Mouse (Mus musculus): ENCODE measurements around the gene Aarsd1. TPM values are rescaled to one million over a fixed set of nuclear protein-coding genes. Genes with fewer than 3 reads are reported as not detected.
"Not testable (repeated sequence)": the region's sequence is repeated elsewhere in the genome, so short reads cannot be mapped to it uniquely, and the experiment has no call there.

The Aarsd1 gene
- 10 to 100 TPM; 47.2 to 57.2 (median 47.5) TPM for total RNA-seq (2022)

DNA sequence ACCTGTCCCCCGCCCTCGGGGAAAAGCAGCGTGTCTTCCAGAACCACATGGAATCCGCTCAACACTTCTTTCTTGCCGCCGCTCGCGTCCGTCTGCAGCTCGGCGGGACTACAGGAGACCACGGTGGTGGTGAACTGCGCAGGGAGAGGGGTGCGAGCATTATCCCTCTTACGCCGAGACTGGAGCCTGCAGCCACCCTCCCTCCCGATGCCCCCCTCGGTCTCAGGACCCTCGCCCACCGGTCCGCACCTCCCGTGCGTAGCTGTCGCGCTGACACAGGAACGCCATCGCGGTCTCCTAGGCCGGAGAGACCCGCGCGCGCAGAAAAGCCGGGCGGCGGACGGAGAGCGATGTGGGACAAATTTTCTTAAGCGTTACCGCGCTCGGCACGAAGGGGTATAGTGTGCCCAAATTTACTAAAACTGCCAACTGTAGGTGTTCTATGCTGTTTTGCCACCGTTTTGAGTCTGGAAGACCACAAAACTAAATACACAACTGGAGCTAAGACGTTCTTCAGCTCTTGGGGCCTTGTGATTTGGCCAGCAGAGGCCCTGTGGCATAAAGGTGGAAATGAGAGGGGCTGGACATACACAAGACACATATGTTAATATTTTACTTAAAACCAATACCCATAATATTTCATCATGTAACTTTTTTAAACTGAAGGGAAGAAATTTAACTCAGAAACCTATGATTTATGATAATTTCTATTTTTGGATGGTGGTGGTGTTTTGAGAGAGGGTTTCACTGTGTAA lies at the start of gene Aarsd1:
Gene Aarsd1, minus strand, starts transcription at position 515 of the 755 bp plus-strand sequence.
- DNase-seq (ENCODE audit: low spot score in 2 of 2), result peak; percentile 67 to 92

DNA sequence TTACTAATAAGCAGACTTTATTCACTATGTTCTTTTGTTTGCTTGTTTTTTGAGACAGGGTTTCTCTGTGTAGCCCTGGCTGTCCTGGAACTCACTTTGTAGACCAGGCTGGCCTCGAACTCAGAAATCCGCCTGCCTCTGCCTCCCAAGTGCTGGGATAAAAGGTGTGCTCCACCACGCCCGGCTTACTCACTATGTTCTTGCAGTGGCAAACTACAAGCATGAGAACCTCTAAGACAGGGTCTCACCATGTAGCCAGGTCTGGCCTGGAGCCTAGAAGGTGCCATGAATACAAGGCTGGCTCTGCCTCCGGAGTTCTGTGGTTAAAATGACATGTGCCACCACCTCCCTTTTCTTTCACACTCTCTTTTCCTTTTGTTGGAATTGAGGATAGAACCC lies 49.1 kb upstream of the Aarsd1 start:
- not testable (repeated sequence) for DNase-seq (ENCODE audit: low spot score in 2 of 2)

DNA sequence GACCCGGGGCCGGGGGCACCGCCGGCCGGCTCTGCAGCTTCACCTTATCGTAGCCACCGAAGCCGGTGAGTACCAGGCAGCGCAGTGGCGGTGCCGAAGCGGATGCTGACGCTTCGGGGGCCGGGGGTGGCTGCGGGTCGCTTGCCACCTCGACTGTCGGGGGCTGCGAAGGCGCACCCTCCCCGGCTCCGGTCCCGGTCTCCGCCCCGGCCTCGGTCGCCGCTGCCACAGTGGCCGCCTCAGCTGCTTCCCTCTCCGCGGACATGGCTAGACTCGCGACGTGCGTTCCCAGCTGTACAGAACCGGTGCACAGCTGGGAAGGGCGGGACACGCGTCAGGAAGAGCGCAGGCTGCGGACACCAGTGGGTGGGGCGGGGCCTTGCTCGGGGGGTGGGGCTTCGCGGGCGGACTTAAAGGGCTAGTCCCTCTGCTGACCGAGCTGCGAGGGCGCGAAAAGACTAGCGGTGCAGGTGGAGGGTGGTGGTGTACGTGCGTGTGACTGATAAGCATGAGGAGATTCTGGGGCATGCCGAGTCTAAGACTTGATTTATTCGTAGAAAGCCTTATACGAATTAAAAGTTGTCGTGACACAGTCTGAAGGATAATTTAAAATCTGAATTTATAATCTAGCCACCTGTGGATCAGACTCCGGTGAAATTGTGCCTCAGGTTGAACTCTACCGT lies 48.6 kb upstream of the Aarsd1 start, which contains the start of gene Vat1:
Gene Vat1, minus strand, starts transcription at position 362 of the 683 bp plus-strand sequence.
- DNase-seq (ENCODE audit: low spot score in 2 of 2), result peak in 1 of 2 experiments; percentile 36

DNA sequence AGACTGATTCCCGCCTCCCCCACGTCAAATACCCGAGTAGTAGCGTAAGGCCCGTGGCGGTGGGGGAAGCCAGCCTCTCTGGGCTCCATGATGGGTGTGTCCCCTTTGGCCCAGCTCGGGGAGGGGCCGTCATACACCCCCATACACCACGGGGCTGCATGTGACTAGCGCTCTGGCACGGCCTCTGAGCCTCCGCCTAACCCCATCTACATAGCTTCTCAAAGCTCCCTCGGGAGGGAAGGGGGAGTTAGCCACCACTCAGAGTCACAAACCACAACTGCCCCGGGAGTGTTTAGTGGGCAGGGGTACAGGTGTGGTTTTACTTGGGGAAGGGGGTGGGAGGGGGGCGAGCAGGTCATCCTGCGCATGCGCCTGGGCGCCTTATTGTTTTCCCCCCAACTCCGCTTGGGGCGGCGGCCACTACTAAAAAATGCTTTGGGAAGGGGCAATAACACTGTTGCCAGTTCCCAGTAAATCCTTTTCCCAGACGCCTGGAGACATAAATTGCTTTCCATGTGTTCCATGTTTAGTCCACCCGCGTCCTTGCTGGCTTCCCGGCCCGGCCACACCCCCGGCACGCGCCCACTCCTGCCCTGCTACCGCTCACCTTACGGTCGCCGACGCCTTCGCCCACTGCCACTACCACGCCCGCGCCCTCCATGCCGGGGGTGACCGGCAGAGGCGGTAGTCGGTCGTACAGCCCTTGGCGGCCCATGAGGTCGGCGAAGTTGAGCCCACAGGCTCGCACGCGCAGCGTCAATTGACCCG lies 47.9 kb upstream of the Aarsd1 start:
- no peak for DNase-seq (ENCODE audit: low spot score in 2 of 2)

DNA sequence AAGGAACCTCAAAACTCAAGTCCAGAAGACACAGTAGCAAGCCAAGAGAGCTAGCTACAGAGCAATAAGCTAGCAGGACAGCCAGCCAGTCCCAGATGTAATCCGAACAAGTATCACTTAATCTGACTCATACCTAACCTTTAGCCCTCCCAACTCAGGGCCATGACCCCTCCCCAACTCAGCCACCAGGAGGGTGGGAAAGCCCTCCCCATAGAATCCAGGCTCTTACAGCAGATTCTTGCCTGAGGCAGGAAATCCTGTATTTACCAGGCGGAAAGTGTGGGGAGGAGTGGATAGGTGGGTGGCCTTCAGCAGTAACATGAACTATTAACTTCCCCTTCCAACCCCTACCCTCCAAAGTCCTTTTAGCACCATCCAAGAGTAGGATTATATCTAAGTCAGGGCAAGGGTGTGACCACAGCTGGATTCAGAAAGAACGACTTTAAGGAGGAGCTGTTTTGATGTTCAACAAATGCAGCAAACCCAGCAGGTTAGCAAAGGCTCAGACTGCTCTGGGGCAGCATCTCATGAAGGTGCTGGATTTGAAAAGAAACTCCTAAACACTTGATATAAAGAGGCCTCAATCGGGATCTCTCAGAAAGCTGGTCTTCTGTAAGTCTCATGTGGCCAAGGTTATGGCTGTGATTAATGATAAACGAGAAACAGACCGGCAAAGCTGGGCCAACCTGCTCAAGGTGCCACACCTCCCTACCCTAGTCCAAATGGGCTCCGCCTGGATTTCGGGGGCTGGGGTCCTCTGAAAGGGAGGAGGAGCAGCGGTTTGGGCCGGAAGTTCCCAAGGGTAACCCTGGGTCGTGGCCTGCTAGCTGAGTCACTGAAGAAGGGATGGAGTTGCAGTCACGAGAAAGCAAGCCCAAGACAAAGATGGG lies 47.0 kb upstream of the Aarsd1 start, which contains the start of gene Rnd2:
Gene Rnd2, plus strand, starts transcription at position 789 of the 890 bp plus-strand sequence.
- no peak for DNase-seq (ENCODE audit: low spot score in 2 of 2)

DNA sequence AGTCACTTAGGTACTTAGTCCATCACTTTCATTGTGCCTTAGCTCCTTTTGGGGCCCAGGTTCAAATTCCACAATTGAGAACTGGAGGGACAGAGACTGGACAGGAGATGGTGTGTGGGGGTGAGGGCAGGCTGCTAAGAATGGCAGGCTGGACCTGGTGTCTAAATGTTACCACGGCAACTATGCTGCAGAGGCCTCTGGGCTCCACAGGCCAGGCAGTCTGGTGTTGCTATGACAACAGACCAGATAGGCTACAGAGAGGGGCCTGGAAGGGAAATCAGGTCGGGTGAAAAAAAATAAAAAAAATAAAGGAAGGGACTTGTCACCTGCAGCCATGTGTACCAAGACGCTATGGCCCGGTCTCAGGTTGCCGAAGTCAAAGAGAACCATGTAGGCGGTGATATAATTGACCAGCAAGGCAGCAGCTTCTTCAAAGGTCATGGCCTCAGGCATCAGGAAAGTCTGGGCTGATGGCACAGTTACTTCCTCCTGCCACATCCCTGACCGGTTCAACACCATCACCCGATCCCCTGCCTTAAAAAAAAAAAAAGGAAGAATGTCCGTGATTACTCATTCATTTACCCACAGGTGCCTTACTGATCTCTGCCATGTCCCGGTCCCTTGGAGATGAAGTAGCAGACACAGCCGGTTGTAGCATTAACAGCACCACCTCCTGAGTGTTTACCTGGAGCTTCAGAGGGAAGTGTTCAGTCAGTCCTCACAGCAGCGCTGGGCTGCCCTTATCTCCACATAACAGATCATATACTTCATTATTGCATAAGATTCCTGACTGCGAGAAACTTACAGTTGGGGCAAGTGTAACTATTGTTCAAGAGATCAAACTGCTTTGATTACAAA lies 45.4 kb upstream of the Aarsd1 start:
- DNase-seq (ENCODE audit: low spot score in 2 of 2), result no peak

DNA sequence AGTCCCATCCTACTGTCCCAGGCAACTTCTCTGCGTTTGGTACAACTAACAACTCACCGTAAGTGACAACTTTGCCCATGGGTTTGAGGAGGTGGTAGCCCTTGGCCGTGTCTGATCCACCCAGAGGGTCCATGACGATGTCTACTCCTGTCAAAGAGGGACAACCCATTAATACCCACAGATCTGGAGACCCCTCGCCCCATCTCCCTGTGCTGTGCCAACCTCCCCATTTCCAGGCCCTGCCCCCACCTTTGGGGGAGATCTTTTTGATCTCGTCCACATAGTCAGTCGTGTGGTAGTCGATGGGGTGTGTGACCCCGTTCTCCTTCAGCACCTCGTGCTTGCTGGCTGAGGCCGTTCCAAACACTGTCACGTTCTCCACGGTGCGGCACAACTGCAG lies 44.7 kb upstream of the Aarsd1 start:
- no peak for DNase-seq (ENCODE audit: low spot score in 2 of 2)

DNA sequence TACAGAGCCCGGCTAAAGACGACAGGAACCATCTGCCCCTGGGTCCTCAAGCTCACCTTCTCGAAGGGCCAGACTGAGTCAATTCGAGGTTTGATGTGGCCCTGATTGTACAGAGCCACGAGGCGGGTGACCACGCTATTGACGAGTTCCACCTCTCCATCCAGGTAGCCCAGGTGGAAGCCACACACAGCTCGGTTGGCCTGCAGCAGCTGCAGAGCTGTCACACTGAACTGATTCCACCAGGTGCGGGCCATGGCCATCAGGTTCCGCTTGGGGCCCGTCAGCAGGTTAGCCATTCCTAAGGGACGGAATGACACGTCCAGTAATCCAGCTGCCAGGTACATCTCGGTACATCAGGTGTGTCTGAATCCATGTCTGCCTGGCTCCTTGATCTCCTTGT lies 42.9 kb upstream of the Aarsd1 start:
- DNase-seq (ENCODE audit: low spot score in 2 of 2), result no peak

DNA sequence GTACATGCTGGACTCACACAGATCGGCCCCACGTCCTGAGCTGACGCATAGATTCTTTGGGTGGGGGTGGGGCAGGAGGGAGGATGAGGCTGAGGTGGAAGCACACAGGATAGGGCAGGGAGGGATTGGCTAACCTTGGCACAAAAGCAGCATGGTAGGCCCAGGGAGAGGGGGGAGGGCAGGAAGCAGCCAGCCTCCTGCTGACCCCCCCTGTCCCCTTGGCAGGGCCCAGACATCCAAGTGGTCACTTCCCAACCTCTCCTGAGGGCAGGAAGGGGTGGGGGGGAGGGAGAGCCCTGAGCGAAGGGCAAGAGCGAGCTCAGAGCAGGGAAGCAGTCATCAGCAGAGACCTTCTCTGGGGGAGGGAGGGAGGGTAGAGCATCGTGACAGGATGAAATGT lies 42.3 kb upstream of the Aarsd1 start:
- no peak for DNase-seq (ENCODE audit: low spot score in 2 of 2)

DNA sequence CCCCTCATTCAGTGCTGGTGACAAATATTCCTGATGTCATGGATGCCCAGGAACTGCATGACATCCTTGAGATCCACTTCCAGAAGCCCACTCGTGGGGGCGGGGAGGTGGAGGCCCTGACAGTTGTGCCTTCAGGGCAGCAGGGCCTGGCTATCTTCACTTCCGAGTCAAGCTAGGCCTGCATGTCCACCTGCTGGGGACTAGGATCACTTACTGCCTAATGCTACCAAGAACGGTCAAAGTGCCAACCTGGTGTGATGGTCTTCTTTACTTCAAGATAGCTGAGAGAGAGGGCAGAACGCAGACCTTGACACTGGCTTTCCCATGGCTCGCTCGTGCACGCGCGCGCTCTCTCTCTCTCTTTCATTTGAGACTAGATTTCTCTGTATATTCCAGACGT lies 40.8 kb upstream of the Aarsd1 start:
- no peak for DNase-seq (ENCODE audit: low spot score in 2 of 2)

DNA sequence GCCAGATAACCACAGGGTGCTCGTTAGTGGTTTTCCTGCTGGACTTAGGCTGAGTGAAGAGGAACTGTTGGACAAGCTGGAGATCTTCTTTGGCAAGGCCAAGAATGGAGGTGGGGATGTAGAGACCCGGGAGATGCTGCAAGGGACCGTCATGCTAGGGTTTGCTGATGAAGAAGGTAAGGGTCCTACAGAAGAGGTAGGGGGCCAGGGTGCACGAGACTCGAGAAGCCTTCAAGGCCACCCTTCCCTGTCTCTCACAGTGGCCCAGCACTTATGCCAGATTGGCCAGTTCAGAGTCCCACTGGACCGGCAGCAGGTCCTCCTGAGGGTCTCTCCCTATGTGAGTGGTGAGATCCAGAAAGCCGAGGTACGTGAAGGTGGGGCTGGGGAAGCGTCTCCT lies 40.2 kb upstream of the Aarsd1 start:
- DNase-seq (ENCODE audit: low spot score in 2 of 2), result no peak

DNA sequence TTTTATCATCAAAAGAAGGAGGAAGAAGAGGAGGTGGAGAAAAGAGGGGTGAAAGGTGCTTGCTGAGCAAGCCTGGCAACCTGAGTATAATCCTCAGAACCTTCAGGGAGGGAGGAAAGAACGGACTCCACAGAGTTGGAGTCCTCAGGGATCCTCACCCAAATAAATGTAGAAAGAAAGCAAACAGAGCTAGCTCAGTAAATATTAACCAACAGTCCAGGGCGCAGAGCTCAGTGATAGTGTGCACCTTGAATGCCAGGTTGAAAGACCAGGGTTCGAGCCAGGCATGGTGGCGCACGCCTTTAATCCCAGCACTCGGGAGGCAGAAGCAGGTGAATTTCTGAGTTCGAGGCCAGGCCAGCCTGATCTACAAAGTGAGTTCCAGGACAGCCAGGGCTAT lies 38.2 kb upstream of the Aarsd1 start:
- DNase-seq (ENCODE audit: low spot score in 2 of 2), result no peak

DNA sequence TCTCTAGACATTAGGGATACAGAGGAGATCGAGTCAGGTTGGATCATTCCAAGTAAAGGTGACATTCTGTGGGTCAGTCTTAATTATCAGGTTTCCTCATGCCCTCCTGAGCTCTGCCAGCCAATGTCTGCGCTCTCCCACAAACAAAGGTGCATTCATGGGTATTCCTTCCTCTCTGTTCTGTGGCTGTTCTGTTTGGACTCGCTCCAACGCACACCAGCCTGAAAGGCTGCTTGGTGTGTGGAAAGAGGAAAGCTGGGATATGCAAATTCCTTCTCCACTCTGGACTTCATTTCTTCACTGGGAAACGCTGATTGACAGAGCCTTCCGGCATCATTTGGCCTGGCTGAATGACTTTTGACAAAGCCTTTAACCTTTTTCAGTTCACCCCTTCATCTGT lies 37.3 kb upstream of the Aarsd1 start:
- no peak for DNase-seq (ENCODE audit: low spot score in 2 of 2)

DNA sequence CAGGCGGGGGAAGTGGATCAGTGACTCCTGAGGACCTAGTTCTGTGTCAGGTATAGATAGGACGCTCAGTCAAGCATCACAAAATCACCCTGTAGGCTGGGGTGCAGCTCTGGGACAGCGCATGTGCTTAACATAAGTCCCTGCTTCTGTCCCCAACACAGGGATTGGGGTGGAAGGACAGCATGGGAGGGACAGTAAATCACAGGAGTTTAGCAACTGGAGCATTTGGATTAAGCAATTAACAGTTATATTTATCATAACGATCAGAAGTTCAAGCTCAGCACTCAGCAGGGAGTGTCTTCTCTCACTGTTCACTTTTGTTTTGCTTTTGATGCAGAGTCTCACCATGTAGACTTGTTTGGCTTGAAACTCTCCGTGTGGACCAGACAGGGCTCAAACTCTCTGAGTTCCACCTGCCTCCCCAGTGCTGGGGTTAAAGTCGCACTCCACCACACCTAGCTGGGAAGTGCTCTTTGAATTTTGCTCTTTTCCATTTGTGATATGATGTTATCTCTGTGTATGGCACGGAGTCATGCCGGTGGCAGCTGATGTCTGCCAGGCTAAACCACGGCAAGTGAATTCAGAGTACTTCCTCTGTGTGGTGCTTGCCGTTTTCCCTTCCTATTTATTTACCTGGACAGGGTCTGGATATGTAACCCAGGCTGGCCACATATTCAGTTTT lies 34.8 kb upstream of the Aarsd1 start:
- DNase-seq (ENCODE audit: low spot score in 2 of 2), result no peak

DNA sequence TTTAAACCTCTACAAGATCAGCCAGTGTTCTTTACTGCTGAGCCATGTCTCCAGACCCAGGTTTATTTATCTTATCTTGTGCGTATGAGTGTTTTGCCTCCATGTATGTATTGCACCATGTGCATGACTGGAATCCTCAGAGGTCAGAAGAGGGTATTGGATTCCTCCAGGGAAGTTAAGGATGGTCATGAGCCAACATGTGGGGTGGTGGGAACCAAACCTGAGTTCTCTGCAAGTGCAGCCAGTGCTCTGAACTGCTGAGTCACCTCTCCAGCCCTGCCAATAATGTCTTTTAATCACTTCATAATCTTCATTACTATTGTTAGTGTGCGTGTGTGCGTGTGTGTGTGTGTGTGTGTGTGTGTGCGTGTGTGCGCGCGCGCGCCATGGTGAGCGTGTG lies 34.1 kb upstream of the Aarsd1 start:
- no peak for DNase-seq (ENCODE audit: low spot score in 2 of 2)

DNA sequence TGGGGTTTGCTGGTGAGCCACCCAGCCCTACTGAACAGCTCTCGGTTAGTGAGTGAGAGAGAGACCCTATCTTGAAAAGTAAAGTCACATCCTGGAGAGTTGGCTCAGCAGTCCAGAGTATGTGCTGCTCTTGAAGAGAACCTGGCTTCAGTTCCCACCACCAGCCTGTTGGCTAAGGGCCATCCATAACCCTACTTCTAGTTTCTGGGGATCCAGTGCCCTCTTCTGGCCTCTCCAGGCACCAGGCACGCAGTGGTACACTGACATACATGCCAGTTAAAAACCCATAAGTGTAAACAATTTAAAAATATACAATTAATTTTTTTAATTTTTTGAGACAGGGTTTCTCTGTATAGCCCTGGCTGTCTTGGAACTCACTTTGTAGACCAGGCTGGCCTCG lies 33.0 kb upstream of the Aarsd1 start:
- DNase-seq (ENCODE audit: low spot score in 2 of 2), result no peak

DNA sequence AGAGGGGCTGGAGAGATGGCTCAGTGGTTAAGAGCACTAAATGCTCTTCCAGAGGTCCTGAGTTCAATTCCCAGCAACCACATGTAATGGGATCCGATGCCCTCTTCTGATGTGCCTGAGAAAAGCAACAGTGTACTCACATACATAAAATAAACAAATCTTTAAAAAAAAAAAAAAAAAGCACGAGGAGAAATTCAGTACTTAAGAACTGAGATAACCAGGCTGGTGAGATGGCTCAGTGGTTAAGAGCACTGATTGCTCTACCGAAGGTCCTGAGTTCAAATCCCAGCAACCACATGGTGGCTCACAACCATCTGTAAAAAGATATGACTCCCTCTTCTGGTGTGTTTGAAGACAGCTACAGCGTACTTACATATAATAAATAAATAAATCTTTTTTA lies 32.2 kb upstream of the Aarsd1 start:
- DNase-seq (ENCODE audit: low spot score in 2 of 2), result not testable (repeated sequence)

DNA sequence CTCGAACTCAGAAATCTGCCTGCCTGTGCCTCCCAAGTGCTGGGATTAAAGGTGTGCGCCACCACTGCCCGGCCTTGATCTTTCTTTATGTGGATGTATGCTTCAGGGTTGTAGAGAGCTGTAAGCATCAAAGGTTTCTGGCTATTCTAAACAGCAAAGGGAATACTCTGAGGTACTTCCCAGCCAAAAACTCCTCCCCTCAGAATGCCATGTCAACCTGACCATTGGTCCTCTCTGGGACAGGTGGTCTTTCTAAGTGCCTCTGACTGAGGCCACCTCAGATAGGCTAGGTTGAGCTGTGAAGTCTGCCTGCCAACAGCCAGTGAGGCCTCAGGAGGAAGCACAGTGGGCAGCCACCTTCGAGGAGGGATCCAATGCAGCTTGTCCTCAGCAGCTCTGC lies 31.5 kb upstream of the Aarsd1 start:
- DNase-seq (ENCODE audit: low spot score in 2 of 2), result no peak

DNA sequence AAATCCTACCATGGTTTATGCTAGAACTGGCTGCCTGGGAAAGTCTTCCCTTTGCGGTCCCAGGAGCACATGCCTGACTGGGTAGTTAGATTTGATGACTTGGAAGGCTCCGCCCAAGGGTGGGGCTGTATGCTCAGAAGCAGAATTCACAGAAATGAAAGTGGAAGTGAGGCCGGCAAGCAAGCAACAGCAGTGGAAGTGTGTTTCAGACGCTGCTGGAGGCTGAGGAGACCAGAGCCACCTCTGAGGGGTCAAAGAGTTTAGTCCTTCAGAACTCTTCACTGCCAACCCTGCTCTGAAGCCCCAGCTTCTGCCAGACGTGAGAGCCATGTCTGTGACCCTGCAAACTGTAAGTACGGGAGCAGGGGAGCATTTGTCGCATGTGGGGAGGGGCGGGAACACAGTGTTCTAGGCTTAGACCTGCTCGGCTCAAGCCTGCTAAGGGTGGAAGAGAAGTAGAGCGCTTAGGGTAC lies 30.9 kb upstream of the Aarsd1 start, which contains the start of gene Ifi35:
Gene Ifi35, plus strand, starts transcription at position 134 of the 473 bp plus-strand sequence.
- no peak for DNase-seq (ENCODE audit: low spot score in 2 of 2)

Measured in left cerebral cortex, adult 8-10 months (tissue).